Mouse (Mus musculus): ENCODE data around the gene Spint4.

GRCm38 (mm10) chr2:164745843-164746479 is 47.7 kb downstream of the Spint4 start, which contains the start of the genes Wfdc3 and Dnttip1:
- no peak for TF ChIP-seq CTCF (IDR thresholded peaks at IDR 0.05; ENCODE audit: borderline replicate concordance, extremely low read depth, insufficient read depth, insufficient read length)
- peak; percentile 76 for TF ChIP-seq POLR2A (IDR thresholded peaks at IDR 0.05; ENCODE audit: borderline replicate concordance, extremely low read depth, insufficient read depth, insufficient read length, poor library complexity, severe bottlenecking)
